Mouse (Mus musculus): ENCODE data around the gene Dcst2.
A peak's percentile ranks its signal among the peaks of the same experiment; 100 is the strongest.

Dcst2 gene

GRCm38 (mm10) chr3:89331561-89331960, 30.2 kb upstream of the Dcst2 start:
- no peak for DNase-seq (ENCODE audit: low read depth, low spot score)

GRCm38 (mm10) chr3:89332013-89332412, 29.8 kb upstream of the Dcst2 start:
- DNase-seq (ENCODE audit: low read depth, low spot score), result no peak

- no peak for DNase-seq (ENCODE audit: low read depth, low spot score)
Measured at GRCm38 (mm10) chr3:89332476-89332875, 29.3 kb upstream of the Dcst2 start.

- DNase-seq (ENCODE audit: low read depth, low spot score), result no peak
Measured at GRCm38 (mm10) chr3:89333053-89333452, 28.7 kb upstream of the Dcst2 start.

- DNase-seq (ENCODE audit: low read depth, low spot score), result no peak
Measured at GRCm38 (mm10) chr3:89336529-89336928, 25.2 kb upstream of the Dcst2 start.

- no peak for DNase-seq (ENCODE audit: low read depth, low spot score)
Measured at GRCm38 (mm10) chr3:89337062-89337720, 24.6 kb upstream of the Dcst2 start.

- DNase-seq (ENCODE audit: low read depth, low spot score), result no peak
Measured at GRCm38 (mm10) chr3:89337721-89338578, 23.8 kb upstream of the Dcst2 start, which contains the start of gene Efna4. Gene Efna4, minus strand, starts transcription at chr3:89338028.

GRCm38 (mm10) chr3:89339416-89339815, 22.4 kb upstream of the Dcst2 start:
- DNase-seq (ENCODE audit: low read depth, low spot score), result no peak

- DNase-seq (ENCODE audit: low read depth, low spot score), result peak; percentile 59
Measured at GRCm38 (mm10) chr3:89340465-89340864, 21.3 kb upstream of the Dcst2 start.

- DNase-seq (ENCODE audit: low read depth, low spot score), result no peak
Measured at GRCm38 (mm10) chr3:89341794-89342193, 20.0 kb upstream of the Dcst2 start.

GRCm38 (mm10) chr3:89343279-89343678, 18.5 kb upstream of the Dcst2 start:
- DNase-seq (ENCODE audit: low read depth, low spot score), result no peak

- no peak for DNase-seq (ENCODE audit: low read depth, low spot score)
Measured at GRCm38 (mm10) chr3:89346815-89347540, 14.8 kb upstream of the Dcst2 start.

GRCm38 (mm10) chr3:89347916-89348315, 13.9 kb upstream of the Dcst2 start:
- no peak for DNase-seq (ENCODE audit: low read depth, low spot score)

GRCm38 (mm10) chr3:89348911-89349868, 12.6 kb upstream of the Dcst2 start:
- DNase-seq (ENCODE audit: low read depth, low spot score), result no peak

GRCm38 (mm10) chr3:89349869-89350501, 11.8 kb upstream of the Dcst2 start, which contains the start of gene Adam15:
Gene Adam15, minus strand, starts transcription at chr3:89349996.
- peak; percentile 60 for DNase-seq (ENCODE audit: low read depth, low spot score)

- no peak for DNase-seq (ENCODE audit: low read depth, low spot score)
Measured at GRCm38 (mm10) chr3:89351271-89351670, 10.5 kb upstream of the Dcst2 start.

- DNase-seq (ENCODE audit: low read depth, low spot score), result peak; percentile 54
Measured at GRCm38 (mm10) chr3:89354816-89355511, 6.8 kb upstream of the Dcst2 start.

GRCm38 (mm10) chr3:89355512-89355902, 6.3 kb upstream of the Dcst2 start:
- no peak for DNase-seq (ENCODE audit: low read depth, low spot score)

GRCm38 (mm10) chr3:89356029-89356428, 5.7 kb upstream of the Dcst2 start:
- DNase-seq (ENCODE audit: low read depth, low spot score), result no peak

GRCm38 (mm10) chr3:89359630-89360029, 2.1 kb upstream of the Dcst2 start:
- no peak for DNase-seq (ENCODE audit: low read depth, low spot score)

Data from retina, adult 2 months (tissue).